Comparison of ENCODE assay signal across 26 mouse cellular contexts in genomic region chr1:119202456-119202855, GRCm38 (mm10).
DNase-seq lines count a peak whose midpoint lies in the region; ATAC-seq lines count a peak whose summit lies in the region.
"Had no signal": no experiment of that assay in that cellular context is flagged by ENCODE, and none has a peak within 500 bp of the region (broad histone marks: within the 10 kb centered on the region; RNA-seq: fewer than 3 reads in every experiment).

No protein-coding gene starts in this region.

- WGBS in forebrain, embryonic 15.5 days: 32% methylated on average over 6 of the region's 6 CpGs
- WGBS in forebrain, embryonic 12.5 days: 83% methylated on average over 6 of the region's 6 CpGs

- H3K27me3 ChIP-seq in forebrain, embryonic 15.5 days: no peaks in the 10 kb centered on the region
- peaks cover under 1% of the 10 kb centered on the region; the same call in 1 of the 2 replicates for H3K27me3 ChIP-seq in forebrain, embryonic 12.5 days
- H3K27me3 ChIP-seq: heart, embryonic 13.5 days; neural tube, embryonic 12.5 days had no signal

- peaks cover 4% of the 10 kb centered on the region; the same call in 1 of the 2 replicates for H3K4me1 ChIP-seq in forebrain, embryonic 15.5 days
- H3K4me1 ChIP-seq in forebrain, embryonic 12.5 days: no peaks in the 10 kb centered on the region
- H3K4me1 ChIP-seq: neural tube, embryonic 12.5 days had no signal

- intact Hi-C loops in left cerebral cortex, postnatal 4 days (cut with DNase I): no loop called here
- intact Hi-C loops in heart, postnatal 14 days (cut with DNase I): no loop called here

- peak; percentile 76 for ATAC-seq in forebrain, embryonic 15.5 days (replicated peaks)
- ATAC-seq in forebrain, embryonic 12.5 days (ENCODE audit: low FRiP score): no peak
- ATAC-seq: CD4-positive, CD25-positive, alpha-beta regulatory T cell, adult 4 months; intestine, embryonic 16.5 days; midbrain, embryonic 16.5 days had no signal

- no peaks in the 10 kb centered on the region for H3K9me3 ChIP-seq in forebrain, embryonic 15.5 days
- no peaks in the 10 kb centered on the region for H3K9me3 ChIP-seq in forebrain, embryonic 12.5 days
- H3K9me3 ChIP-seq: heart, embryonic 13.5 days; neural tube, embryonic 12.5 days had no signal

- peak overlapping the region; percentile 49 for H3K27ac ChIP-seq in forebrain, embryonic 15.5 days (replicated peaks)
- no peak overlapping the region for H3K27ac ChIP-seq in forebrain, embryonic 12.5 days
- H3K27ac ChIP-seq: heart, embryonic 13.5 days; kidney, postnatal 0 days; liver, embryonic 14.5 days; macrophage; neural tube, embryonic 12.5 days had no signal

- H3K36me3 ChIP-seq in forebrain, embryonic 15.5 days: no peaks in the 10 kb centered on the region
- H3K36me3 ChIP-seq in forebrain, embryonic 12.5 days (replicated peaks): no peaks in the 10 kb centered on the region
- H3K36me3 ChIP-seq: heart, embryonic 13.5 days; neural tube, embryonic 12.5 days had no signal

- no peak overlapping the region for H3K4me2 ChIP-seq in forebrain, embryonic 15.5 days (replicated peaks)
- no peak overlapping the region for H3K4me2 ChIP-seq in forebrain, embryonic 12.5 days
- H3K4me2 ChIP-seq: heart, embryonic 13.5 days; neural tube, embryonic 12.5 days had no signal

- DNase-seq in left cerebral cortex, postnatal 4 days: peak; percentile 24
- DNase-seq in left cerebral cortex, adult 8-10 months (ENCODE audit: low spot score in 2 of 2): no peak
- peak; percentile 43 for DNase-seq in Muller cell, postnatal 12 days (ENCODE audit: inconsistent ontology term)
- DNase-seq in brain, embryonic 18.5 days (ENCODE audit: low read depth, low spot score): peak; percentile 52
- DNase-seq in heart, postnatal 14 days: no peak
- DNase-seq: adrenal gland, postnatal 25 days; cerebellum, adult 8-10 months; cerebellum, postnatal 36 days; kidney, adult 8-10 months; kidney, postnatal 4 days; liver; lung, adult 2 months; lung, postnatal 10 days; spleen, adult 18-20 months; thymus, postnatal 14 days had no signal

- no peak overlapping the region for H3K4me3 ChIP-seq in forebrain, embryonic 15.5 days
- H3K4me3 ChIP-seq in forebrain, embryonic 12.5 days (replicated peaks): no peak overlapping the region
- H3K4me3 ChIP-seq: heart, embryonic 13.5 days; myocyte; neural tube, embryonic 12.5 days had no signal

- no peak overlapping the region for H3K9ac ChIP-seq in forebrain, embryonic 15.5 days (replicated peaks)
- no peak overlapping the region for H3K9ac ChIP-seq in forebrain, embryonic 12.5 days
- H3K9ac ChIP-seq: heart, embryonic 13.5 days; liver, embryonic 14.5 days; neural tube, embryonic 12.5 days had no signal

Comparison
In these comparisons a context has a peak if more than half of its experiments do, and no peak if none do; other contexts are left out.
1. DNase-seq: peak in left cerebral cortex, postnatal 4 days (single experiment), Muller cell, postnatal 12 days (single experiment) and brain, embryonic 18.5 days (single experiment); none in left cerebral cortex, adult 8-10 months (0 of 2) and heart, postnatal 14 days (0 of 2).